Mouse (Mus musculus): ENCODE measurements around the gene Sirt3. TPM values are rescaled to one million over a fixed set of nuclear protein-coding genes. Genes with fewer than 3 reads are reported as not detected.
"Not testable (repeated sequence)": the region's sequence is repeated elsewhere in the genome, so short reads cannot be mapped to it uniquely, and the experiment has no call there.

Sirt3 gene
- total RNA-seq, 1 experiment from 2014 or later: 63.5 TPM

- DNase-seq: no peak
Measured at GRCm38 (mm10) chr7:140897863-140898262, 15.8 kb upstream of the Sirt3 start.

DNA sequence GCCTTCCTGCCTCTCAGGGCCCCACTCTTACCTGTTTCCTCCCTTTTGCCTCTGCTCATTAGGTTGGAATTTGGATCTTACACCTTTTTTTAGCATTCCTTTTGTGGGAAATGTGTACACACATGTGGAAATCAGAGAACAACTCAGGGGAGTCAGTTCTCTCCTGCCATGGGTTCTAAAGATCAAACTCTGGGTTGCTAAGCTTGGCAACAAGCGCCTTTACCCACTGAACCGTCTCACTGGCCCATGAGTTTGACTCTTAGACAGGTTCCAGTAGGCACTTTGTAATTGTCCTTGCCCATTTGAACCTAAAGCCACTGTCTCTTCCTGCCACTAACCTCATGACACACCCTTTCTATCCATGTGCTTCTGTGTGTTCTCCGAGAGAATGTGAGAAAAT, 12.5 kb upstream of the Sirt3 start:
- DNase-seq: no peak

DNA sequence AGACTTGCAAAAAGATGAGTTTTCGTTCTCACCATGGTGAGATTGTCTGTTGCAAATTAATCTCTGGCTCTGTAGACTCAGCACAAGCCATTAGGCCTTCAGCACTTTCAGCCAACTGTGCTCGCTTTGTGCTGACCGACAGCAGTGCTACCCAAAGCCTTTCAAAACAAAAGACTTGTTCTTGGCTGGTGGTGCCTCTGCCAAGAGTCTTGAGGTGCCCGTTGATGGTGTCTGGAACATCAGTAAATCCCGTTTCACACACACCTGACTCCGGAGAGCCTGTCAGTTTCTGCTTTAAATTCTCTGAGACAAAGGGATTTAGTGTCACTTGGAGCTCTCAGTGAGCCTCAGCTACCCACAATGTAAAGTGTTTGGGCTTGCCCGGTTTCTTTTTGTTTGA, 11.9 kb upstream of the Sirt3 start:
- DNase-seq: no peak

DNA sequence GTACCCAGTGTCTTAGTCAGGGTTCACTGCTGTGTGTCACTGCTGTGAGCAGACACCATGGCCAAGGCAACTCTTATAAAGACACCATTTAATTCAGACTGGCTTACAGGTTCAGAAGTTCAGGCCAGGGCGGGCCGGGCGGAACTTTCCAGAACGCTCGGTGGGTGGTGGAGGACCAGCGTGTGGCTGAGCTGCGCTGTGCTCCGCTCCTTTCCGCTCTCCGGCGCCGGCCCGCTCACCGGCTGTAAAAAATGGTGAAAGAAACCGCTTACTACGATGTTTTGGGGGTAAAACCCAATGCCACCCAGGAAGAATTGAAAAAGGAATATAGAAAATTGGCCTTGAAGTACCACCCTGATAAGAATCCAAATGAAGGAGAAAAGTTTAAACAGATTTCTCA, 8.5 kb upstream of the Sirt3 start:
- not testable (repeated sequence) for DNase-seq

DNA sequence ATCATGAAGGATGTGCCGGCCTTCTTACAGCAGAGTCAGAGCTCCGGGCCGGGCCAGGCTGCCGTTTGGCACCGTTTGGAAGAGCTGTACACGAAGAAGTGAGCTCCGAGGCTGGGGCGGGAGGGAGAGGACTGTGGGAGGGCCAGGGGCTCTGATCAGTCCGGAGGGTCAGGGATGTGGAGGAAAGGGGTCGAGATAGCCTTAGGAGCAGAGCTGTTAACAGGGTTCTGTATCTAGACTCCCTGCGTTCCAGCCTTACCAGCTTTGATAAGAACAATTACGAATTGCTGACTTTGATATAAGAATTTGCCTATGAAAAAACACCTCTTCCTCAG, 327 bp upstream of the Sirt3 start:
- DNase-seq: no peak

GRCm38 (mm10) chr7:140880865-140881515, 1.1 kb downstream of the Sirt3 start:
- DNase-seq: no peak

- no peak for DNase-seq
Measured at GRCm38 (mm10) chr7:140880419-140880818, 1.7 kb downstream of the Sirt3 start.

- no peak for DNase-seq
Measured at GRCm38 (mm10) chr7:140879355-140879754, 2.8 kb downstream of the Sirt3 start.

DNA sequence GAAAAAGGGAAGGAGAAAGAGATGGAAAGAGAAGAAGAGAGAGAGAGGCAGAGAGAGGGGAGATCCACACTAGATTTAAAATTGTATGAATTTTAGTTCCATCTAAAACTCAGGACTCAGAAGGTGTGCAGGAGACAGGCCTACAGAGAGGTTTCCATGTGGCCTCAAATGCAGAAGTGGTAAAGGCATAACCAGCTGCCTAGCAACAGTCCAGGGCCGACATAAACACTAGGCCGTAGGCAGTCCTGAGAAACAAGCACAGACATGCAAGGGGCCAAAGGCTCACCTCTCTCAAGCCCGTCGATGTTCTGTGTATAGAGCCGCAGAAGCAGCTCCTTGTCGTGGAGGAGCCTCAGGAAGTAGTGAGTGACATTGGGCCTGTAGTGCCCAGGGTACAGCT, 4.7 kb downstream of the Sirt3 start:
- DNase-seq: no peak

DNA sequence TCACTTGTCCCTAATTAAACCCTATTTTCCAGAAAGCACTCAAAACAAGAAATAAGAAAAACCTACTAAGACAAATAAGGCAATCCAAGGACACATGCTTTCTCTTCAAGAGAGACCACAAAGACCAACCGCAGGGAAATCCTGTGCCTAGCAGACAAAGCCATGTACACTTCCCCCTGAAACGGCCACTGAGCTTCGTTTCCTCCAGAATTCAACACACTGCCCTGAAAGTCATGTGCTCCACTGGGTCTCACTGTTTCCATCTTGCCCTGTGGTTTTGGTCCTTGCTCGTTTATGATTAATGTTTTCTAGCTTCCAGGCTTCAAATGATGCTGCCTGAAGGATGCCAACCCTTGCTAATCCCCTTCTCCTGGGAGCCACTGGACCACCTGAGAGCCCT, 7.9 kb downstream of the Sirt3 start:
- no peak for DNase-seq

DNA sequence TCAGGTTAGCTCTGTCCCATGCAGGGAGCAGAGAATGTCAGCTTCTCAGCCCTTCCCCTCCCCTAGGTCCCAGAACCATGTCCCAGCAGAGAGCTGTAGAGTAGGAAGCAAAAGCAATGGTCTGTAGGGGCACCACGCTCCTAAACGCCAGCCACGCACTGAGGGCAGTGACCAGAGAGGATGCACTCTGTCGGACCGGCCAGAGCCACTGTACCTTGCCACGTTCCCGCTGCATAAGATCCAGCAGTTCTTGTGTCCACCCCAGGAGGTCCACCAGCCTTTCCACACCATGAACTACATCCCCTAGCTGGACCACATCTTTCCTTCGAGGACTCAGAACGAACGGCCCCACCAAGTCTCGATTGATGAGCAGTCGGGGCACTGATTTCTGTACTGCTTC, 17.3 kb downstream of the Sirt3 start:
- DNase-seq: no peak

DNA sequence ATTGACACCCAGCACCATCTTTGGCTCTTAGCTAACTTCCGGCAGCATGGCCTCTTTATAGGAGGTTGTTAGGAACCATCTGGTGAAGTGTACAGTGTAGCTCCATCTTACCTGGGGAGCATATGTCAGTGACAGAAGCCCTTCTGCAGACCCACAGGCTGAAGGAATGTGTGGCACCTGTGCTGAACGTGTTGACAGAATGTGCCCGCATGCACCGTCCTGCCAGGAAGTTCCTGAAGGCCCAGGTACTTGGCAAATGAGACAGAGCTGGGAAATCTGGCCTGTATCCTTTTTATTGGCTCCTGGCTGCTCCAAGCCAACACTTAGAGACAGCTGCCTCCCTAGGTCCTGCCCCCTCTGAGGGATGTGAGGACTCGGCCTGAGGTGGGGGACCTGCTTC, 21.4 kb downstream of the Sirt3 start:
- no peak for DNase-seq

DNA sequence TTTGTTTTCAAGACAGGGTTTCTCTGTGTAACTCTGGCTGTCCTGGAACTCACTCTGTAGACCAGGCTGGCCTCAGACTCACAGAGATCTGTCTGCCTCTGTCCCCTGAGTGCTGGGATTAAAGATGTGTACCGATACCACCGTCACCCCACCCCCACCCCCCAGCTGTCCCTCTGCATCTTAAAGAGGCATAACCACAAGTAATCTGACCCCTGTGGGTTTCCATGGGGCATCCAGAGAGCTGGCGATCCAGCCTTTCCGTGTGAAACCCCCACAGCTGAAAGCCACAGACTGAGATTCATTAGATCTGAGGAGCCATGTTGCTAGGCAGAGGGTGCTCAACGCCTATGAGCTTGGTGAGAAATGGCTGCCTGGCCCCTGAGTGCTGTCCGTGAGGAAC, 22.1 kb downstream of the Sirt3 start:
- no peak for DNase-seq

DNA sequence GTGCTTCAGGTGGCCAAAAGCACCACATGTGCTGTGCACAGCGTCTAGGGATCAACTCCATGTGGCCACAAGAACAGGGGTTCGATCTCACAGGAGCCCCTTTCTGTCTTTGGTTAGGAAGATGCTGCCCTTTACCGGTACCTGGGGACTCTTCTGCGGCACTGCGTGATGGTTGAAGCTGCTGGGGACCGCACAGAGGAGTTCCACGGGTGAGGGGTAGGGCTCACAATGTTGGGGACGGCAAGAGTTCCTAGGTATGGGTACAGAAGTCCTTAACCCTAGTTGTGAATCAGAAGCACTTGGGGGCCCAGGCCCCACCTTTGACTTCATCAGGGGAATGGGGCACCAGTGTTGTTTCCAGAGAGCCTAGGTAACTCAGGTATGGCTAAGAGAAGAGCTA, 23.4 kb downstream of the Sirt3 start:
- no peak for DNase-seq

DNA sequence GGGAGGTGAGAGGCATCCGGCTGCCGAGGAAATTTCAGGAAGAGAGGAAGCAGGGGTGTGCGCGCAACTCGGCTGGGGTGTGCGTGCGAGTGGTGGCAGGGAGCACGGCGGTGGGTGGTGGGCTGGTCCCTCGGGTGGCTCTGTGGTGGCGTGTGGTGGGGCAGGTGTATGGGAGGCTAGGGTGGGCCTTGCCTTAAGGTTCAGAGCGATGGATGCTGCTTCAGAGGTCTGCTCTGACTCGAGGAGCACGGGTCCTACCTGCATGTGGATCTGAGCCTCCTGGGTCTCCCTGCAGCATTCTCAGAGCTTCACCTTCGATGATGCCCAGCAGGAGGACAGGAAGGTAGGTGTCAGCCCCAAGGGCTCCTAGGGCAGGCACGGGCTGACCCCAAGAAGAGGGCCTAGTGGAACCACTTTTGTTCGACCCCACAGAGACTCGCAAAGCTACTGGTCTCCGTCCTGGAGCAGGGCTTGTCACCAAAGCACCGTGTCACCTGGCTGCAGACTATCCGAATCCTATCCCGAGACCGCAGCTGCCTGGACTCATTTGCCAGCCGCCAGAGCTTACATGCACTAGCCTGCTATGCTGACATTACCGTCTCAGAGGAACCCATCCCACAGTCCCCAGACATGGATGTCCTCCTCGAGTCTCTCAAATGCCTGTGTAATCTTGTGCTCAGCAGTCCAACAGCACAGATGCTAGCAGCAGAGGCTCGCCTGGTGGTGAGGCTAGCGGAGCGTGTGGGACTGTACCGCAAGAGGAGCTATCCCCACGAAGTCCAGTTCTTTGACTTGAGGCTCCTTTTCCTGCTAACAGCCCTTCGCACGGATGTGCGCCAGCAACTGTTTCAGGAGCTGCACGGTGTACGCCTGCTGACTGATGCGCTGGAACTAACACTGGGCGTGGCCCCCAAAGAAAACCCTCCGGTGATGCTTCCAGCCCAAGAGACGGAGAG, 24.3 kb downstream of the Sirt3 start, which contains the start of gene Bet1l:
Bet1l (minus strand) TSS at position 28 of the 956 bp plus-strand sequence.
- no peak for DNase-seq

- DNase-seq: peak; percentile 95
Measured at GRCm38 (mm10) chr7:140856785-140857549, 25.1 kb downstream of the Sirt3 start, which contains the start of gene Ric8a. Gene Ric8a, plus strand, starts transcription at chr7:140856957.

GRCm38 (mm10) chr7:140855860-140856784, 26.0 kb downstream of the Sirt3 start, which contains the start of gene Gm45785:
Gene Gm45785, minus strand, starts transcription at chr7:140856331.
- DNase-seq: peak; percentile 91

DNA sequence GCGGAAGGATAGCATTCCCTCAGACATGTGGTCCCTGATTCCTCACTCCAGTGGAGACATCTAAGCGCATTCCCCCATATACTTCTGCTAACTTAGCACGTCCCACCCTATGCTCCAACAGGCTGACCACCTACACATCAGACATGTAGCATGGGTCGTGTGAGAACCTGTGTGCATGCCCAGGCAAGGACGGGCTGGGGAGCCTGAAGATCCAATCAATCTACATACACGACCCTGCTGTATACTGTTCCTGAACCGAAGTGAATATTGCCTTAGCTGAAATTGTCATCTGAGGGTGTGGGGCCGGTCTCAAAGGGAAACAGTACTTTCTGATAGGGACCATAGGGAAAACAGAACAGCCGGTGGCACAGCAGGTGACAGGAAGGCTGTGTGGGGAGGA, 26.9 kb downstream of the Sirt3 start:
- no peak for DNase-seq

GRCm38 (mm10) chr7:140854483-140854882, 27.6 kb downstream of the Sirt3 start:
- no peak for DNase-seq

DNA sequence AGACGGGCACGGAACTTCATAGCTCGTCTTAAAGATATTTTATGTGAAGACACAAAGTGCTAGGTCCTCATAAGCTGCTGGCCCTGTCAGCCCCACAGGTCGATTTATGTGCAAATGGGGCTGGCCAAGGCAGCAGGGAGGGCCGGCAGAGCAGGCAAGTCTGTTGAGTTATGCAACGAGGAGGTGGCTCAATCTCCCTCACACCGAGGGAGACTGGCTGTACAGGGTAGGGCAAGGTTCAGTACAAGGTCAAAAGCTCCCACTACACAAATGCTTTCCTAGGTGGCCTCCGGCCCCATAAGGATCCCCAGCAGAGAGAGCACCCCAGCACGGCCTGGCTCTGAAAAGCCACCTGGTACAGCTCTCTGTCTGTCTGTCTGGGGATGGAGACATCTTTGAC, 28.7 kb downstream of the Sirt3 start:
- peak; percentile 76 for DNase-seq

DNA sequence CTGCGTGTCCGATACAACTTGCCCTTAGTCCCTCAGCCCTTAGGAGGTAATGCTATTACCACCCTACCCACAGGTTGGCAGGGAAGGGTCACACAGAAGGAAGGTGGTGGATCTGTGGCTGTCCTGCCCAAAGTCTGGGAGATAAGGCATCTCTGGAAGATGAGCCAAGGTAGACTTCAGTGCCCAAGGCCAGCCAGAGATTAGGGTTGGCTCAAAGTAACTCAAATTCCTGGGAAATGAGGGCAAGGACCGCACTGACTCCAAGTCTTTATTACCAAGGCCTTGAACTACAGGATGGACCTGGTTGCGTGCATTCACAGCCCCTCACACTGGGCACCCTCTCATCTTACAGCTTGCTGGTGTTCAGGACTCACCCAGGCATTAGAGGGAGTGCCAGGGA, 30.2 kb downstream of the Sirt3 start:
- peak; percentile 49 for DNase-seq

DNA sequence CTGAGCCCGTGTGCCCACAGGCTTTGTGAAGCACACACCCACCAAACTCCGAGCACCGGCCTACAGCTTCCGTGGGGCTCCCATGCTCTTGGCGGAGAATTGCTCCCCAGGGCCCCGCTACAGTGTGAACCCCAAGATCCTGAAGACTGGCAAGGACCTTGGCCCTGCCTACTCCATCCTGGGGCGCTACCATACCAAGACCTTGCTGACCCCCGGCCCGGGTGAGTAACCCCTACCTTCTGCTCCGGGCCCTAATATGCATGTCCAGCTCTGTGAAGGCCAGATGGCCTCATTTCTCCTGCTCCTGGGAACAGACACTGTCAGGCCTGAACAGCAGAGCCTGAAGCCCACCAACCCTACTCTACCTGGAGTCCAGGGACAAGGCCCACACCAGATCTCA, 33.5 kb downstream of the Sirt3 start:
- no peak for DNase-seq

All from adrenal gland, postnatal 14 days (tissue).